Mouse (Mus musculus) central nervous system, embryonic 11.5 days (tissue): ENCODE results near the gene Map1b. TPM values are rescaled to one million over a fixed set of nuclear protein-coding genes. Genes with fewer than 3 reads are reported as not detected.

ENCODE experiments used
- polyA plus RNA-seq: library from polyadenylated mRNA; depleted of rRNA; stranded (reverse); fragments of >200 nt; gene quantifications from 2 replicates; pipeline ENCODE4 v1.2.3, GENCODE M21; 2012; rRNA removed

The Map1b gene
- 80.8 and 101 TPM in 2 replicates for polyA plus RNA-seq

GRCm38 (mm10) chr13:99516448-99516881 lies at the start of gene Map1b:
Map1b (minus strand) TSS chr13:99516540.

Other genes starting within 250 kb of the Map1b start
- 22.2 and 28.1 TPM in 2 replicates for gene Ptcd2, start 171.8 kb downstream of the Map1b start, polyA plus RNA-seq
- 39.1 and 42.7 TPM in 2 replicates for gene Mrps27, start 171.8 kb downstream of the Map1b start, polyA plus RNA-seq